Mouse (Mus musculus): ENCODE measurements around the gene Gm10563. TPM values are rescaled to one million over a fixed set of nuclear protein-coding genes. Genes with fewer than 3 reads are reported as not detected.

Gene Gm10563
- total RNA-seq, 2 experiments from 2014 or later: not detected

DNA sequence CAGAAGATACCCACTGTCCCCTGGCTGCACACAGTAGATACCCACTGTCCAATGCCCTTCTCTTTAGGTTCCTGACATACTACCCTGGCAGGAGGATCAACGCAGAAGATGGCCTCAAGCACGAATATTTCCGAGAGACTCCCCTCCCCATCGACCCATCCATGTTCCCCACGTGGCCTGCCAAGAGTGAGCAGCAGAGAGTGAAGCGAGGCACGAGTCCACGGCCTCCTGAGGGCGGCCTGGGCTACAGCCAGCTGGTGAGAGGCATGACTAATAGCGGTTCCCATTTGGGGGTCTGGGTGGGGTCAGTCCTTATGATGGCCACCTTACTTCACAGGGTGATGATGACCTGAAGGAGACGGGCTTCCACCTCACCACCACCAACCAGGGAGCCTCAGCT, 4.1 kb upstream of the Gm10563 start:
- H3K27ac ChIP-seq: no peak overlapping the region
- no peak for TF ChIP-seq CTCF (IDR thresholded peaks at IDR 0.05)
- intact Hi-C loops (cut with DNase I): no loop called here
- H3K4me3 ChIP-seq: no peak overlapping the region
- DNase-seq: no peak

DNA sequence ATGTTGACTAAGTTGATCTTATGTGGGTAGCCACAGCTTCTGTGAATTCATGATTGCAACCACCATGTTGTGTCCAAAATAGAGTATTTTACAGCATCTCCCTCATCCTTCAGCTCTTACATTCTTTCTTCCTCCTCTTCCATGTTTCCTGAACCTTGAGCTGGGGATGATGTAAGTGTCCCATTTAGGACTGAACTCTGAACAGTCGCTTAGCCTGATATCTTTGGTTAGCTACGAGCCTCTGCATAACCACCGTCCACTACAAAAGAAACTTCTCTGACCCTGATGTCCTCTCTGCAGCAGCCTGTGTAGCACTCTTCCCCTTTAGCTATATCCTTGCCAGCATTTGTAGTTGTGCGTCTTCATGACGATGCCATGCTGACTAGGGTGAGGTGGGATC, 513 bp upstream of the Gm10563 start:
- Histone ChIP-seq H3K4me3 (no peak overlapping the region), H3K27ac (no peak overlapping the region)
- no peak for TF ChIP-seq CTCF (IDR thresholded peaks at IDR 0.05)
- DNase-seq: no peak
- intact Hi-C loops (cut with DNase I): no loop called here

DNA sequence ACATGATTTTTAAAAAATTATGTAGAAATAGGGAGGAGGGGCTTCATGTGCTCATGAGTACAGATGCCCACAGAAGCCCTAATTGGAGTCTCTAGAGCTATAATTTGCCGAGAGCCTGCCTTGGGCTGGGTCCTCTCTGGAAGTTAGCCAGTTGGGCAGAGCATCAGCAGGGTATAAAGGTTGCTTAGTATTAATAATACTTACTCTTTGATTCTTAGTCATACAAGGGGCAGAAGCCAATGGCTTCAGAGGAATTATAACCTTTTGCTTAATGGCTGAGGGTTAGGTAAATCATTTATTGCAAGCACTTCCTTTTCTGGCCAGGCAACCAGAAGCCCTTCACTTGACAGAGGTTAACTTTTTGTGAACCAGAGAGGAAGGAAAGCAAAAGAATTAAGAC, 1.7 kb downstream of the Gm10563 start:
- Histone ChIP-seq H3K4me3 (no peak overlapping the region), H3K27ac (no peak overlapping the region)
- DNase-seq: no peak
- no peak for TF ChIP-seq CTCF (IDR thresholded peaks at IDR 0.05)
- intact Hi-C loops (cut with DNase I): no loop called here

DNA sequence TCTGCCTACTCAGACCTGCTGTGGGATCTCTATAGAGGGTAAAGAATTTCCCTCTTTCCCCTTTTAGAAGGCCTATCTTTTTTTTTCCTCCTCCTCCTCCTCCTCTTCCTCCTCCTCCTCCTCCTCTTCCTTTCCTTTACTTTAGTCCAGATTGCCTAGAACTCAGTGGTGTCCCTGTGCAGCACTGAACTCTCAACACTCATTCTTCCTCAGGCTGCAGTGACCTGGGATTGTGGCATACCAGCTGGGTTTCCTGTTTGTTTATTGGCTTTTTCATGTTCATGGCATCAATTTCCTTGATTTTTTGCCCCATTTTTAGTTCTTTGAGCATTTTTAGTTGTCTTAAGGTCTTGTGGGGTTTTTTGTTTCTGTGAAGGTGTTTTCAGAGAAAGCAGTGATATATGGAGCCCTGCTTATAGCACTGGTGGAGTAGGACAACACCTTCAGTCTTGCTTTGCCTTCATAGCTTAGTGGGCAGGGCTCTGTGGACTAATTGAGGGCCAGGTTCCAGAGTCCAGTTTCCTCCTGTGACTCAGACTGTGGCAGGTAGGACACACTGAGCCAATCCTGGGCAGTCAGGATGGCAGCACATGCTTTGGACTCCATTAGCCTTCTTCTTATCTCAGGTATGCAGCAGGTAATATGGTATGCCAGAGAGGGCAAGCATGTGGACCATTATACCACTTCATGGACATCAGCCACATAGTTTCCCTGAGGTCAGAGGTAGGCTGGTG, 9.3 kb downstream of the Gm10563 start:
- no peak for DNase-seq
- intact Hi-C loops (cut with DNase I): no loop called here
- no peak for TF ChIP-seq CTCF (IDR thresholded peaks at IDR 0.05)
- Histone ChIP-seq H3K4me3 (no peak overlapping the region), H3K27ac (no peak overlapping the region)

DNA sequence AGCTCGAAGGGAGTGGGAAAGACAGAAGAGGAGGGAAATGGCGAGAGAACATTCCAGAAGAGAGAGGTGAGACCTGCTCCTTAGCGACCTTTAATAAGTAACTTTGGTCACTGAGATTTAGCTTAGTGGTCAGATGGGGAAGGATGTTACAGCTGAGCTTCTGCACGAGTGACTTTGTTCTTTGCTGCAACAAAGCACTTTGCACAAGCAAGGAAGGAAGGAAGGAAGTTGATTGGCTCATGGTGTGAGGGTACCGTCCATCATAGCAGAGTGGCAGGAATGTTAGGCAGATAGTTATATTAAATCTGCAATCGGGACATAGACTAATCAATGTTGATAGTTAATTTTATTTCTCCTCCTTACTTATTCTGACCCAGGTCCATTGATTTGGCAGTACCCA, 14.9 kb downstream of the Gm10563 start:
- intact Hi-C loops (cut with DNase I): no loop called here
- Histone ChIP-seq H3K27ac (no peak overlapping the region), H3K4me3 (no peak overlapping the region)
- TF ChIP-seq CTCF (IDR thresholded peaks at IDR 0.05): no peak
- no peak for DNase-seq

DNA sequence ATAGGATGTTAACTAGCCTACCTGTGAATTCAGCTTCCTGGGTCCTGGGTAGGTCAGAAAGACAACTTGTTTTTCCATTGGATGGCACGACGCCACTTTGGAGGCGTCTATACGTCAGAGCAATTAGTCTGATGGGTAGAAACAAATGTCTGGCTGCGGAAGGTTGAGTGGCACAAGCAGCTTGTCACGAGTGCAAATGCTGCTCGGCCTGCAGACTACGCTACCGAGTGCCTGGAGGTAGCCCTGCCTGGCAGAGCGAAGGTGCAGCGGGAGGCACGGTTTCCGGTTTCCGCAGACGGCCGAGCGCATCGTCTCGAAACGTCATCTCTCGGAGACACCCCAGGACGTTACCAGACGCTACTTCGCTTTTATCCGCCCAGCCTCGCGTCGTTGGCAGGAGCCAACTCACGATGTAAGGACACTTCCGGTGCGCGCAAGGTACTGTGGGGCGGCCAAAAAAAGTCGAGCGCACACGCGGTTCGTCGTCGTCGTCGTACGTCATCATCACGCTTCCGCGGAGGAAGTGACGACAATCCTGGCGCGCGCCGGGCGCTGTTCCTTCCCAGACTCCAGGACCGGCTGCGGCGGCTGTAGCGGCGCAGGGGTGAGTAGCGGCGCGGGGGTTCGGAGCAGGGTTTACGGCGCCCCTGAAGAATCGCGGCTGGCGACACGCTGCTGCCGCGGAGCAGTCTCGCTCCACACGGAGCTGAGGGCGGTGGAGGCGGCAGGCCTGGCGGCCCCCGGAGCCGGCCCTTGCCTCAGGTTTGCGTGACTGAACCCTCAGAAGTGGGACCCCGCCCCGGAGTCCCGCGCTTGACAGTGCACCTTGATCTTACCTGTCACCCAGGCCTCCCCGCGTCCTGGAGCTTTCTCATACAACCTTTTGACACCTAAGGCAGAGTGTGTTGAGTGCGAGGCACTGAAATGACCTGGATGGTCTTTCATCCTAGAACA, 20.6 kb downstream of the Gm10563 start, which contains the start of gene Cdk11b:
Gene Cdk11b, plus strand, starts transcription at position 517 of the 954 bp plus-strand sequence.
- DNase-seq: peak; percentile 97
- peak within 1 kb of the TSS; percentile 93 for H3K27ac ChIP-seq
- intact Hi-C loops (cut with DNase I): loop anchor here (5.0 kb wide), 2 partner anchors 43 to 78 kb away; partner anchors contain the start of genes Mib2 and Ssu72
- TF ChIP-seq CTCF (IDR thresholded peaks at IDR 0.05): no peak
- peak within 1 kb of the TSS; percentile 81 for H3K4me3 ChIP-seq

DNA sequence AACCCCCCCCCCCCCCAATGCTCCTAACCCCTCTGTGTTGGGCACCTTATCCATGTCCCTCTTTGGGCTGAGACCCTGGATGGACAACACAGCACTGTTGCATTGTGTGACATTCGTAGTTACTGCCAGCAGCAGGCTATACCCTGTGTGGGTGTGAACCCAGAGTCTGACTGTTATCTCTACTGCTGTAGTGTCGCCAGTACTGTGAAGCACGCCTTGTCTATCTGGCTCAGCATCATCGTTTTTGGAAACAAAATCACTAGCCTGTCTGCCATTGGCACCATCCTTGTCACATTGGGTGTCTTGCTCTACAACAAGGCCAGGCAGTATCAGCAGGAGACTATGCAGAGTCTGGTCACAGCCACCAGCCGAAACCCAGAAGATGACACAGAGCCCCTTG, 26.9 kb downstream of the Gm10563 start:
- no peak overlapping the region for H3K4me3 ChIP-seq

DNA sequence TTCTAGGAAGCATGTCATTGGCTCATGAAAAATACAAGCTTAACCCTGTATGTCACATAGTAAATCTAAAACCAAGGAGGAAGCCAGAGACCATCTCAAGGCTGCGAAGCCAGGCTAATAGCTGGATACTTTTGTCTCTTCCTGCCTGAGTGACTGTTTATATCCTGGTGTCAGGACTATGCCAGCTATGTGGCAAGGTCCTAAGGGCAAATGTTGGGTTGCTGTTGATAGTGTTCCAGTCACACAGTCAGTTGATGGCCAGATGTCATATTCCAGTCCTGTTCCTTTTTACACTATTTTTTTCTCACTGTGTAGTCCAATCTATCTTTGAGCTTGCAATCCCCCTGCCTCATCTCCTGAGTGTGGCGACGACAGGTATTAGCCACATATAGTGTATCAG, 31.9 kb downstream of the Gm10563 start:
- intact Hi-C loops (cut with DNase I): no loop called here
- no peak for DNase-seq
- no peak for TF ChIP-seq CTCF (IDR thresholded peaks at IDR 0.05)

More for the DNA sequence above, 26.9 kb downstream of the Gm10563 start:
- H3K27ac ChIP-seq: no peak overlapping the region
- intact Hi-C loops (cut with DNase I): no loop called here
- no peak for DNase-seq
- no peak for TF ChIP-seq CTCF (IDR thresholded peaks at IDR 0.05)

DNA sequence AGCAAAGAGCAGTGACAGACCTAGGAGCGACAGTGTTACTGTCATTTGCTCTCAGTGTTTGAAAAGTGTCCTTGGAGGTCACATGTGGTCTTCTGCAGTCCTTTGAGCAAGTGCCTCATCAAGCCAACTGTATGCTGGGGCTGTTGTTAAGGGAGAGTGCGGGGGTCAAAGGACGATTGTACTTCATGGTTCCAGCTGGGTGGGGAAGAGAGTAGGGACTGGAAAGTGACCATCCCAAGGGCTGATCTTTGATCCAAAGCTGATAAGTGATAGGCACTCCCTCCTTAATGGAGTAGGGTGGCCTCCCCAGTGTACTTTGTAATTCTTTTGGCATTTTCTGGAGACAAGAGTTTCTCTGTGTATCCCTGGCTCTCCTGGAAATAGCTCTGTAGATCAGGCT, 33.3 kb downstream of the Gm10563 start:
- DNase-seq: no peak
- Histone ChIP-seq H3K4me3 (no peak overlapping the region), H3K27ac (no peak overlapping the region)
- TF ChIP-seq CTCF (IDR thresholded peaks at IDR 0.05): no peak
- intact Hi-C loops (cut with DNase I): no loop called here

More for the DNA sequence above, 31.9 kb downstream of the Gm10563 start:
- H3K27ac ChIP-seq: no peak overlapping the region
- H3K4me3 ChIP-seq: no peak overlapping the region

DNA sequence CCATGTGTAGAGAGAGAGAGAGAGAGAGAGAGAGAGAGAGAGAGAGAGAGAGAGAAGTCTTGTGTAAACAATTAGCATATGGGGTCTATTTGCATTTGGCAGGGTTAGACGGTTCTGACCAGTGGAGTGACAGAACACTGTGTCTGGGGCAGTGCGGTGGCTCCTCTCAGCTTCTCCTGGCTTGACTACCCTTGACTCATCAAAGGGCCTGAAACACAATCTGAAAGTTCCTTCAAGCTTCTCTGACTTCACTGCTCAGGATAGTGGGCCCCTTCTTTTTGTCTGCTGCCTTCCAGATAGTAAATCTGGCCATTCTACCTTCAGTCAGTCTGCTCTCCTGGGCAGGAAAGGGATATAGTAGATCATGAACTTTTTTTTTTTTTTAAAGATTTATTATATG, 38.4 kb downstream of the Gm10563 start:
- no peak for DNase-seq
- no peak overlapping the region for H3K27ac ChIP-seq
- H3K4me3 ChIP-seq: no peak overlapping the region
- no peak for TF ChIP-seq CTCF (IDR thresholded peaks at IDR 0.05)
- intact Hi-C loops (cut with DNase I): no loop called here

DNA sequence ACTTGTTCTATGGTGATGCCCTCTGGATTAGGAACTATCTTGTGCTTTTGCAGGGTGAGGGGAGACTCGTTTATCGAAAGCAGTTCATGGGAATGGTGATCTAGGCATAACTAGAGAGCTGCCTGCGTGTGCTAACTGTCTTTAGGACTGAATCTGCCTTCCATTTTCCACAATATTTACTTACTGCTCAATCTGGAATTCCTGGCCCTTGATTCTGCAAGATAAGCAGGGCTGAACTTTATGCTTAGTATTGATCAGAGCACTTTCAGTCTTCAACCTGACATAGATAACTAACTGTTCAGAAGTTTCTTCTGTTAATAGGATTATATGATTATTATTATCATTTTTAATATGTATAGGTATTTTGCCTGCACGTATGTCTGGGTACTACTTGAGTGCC, 40.1 kb downstream of the Gm10563 start:
- H3K27ac ChIP-seq: no peak overlapping the region
- intact Hi-C loops (cut with DNase I): no loop called here
- TF ChIP-seq CTCF (IDR thresholded peaks at IDR 0.05): no peak
- no peak overlapping the region for H3K4me3 ChIP-seq
- no peak for DNase-seq

DNA sequence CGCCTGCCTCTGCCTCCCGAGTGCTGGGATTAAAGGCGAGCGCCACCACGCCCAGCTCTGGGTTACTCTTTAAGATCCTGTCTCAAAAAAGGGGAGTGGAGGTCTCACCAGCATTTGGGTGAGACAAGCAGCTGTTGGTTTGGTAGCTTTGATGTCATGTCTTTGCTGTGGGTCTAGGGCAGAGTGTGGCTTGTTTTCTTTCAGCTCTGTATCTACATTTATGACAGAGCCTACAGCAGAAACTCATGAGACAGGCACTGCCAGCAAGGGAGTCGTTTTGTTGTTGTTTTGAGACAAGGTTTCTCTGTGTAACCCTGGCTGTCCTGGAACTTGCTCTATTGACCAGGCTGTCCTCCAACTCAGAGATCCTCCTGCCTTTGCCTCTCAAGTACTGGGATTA, 41.4 kb downstream of the Gm10563 start:
- intact Hi-C loops (cut with DNase I): no loop called here
- H3K4me3 ChIP-seq: no peak overlapping the region
- H3K27ac ChIP-seq: no peak overlapping the region
- no peak for DNase-seq
- TF ChIP-seq CTCF (IDR thresholded peaks at IDR 0.05): no peak

DNA sequence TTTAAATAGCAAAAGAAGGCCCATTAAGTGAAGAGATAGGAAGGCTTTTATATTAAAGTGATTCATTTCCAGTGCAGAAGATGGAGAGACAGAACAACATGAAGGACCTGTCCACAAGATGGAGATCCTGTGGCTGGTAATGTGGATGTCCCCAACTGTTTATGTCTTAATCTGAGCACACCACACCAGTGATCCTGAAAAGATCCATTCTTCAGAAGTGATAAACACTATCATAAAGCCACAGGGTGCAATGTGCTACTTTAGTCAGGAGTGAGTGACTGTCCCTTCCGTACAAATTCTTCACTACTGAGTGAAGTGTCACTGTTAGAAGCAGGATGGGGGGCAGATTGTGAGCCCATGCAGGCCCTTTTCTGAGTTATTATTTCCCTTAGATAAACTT, 42.5 kb downstream of the Gm10563 start:
- intact Hi-C loops (cut with DNase I): no loop called here
- DNase-seq: no peak
- H3K27ac ChIP-seq: no peak overlapping the region; the same call in 1 of the 2 replicates
- peak overlapping the region; percentile 90 for H3K4me3 ChIP-seq
- TF ChIP-seq CTCF (IDR thresholded peaks at IDR 0.05): no peak

All from gastrocnemius, adult 2 months (tissue).